Mouse (Mus musculus): ENCODE data around the gene Trpc7. TPM values are rescaled to one million over a fixed set of nuclear protein-coding genes. Genes with fewer than 3 reads are reported as not detected.

The Trpc7 gene
- total RNA-seq, 1 experiment from 2014 or later, result not detected

- no peak for ATAC-seq (ENCODE audit: extremely low read depth, insufficient number of reproducible peaks, low FRiP score, poor library complexity, severe bottlenecking)
Measured at GRCm38 (mm10) chr13:56755871-56756270, 139.9 kb downstream of the Trpc7 start.

DNA sequence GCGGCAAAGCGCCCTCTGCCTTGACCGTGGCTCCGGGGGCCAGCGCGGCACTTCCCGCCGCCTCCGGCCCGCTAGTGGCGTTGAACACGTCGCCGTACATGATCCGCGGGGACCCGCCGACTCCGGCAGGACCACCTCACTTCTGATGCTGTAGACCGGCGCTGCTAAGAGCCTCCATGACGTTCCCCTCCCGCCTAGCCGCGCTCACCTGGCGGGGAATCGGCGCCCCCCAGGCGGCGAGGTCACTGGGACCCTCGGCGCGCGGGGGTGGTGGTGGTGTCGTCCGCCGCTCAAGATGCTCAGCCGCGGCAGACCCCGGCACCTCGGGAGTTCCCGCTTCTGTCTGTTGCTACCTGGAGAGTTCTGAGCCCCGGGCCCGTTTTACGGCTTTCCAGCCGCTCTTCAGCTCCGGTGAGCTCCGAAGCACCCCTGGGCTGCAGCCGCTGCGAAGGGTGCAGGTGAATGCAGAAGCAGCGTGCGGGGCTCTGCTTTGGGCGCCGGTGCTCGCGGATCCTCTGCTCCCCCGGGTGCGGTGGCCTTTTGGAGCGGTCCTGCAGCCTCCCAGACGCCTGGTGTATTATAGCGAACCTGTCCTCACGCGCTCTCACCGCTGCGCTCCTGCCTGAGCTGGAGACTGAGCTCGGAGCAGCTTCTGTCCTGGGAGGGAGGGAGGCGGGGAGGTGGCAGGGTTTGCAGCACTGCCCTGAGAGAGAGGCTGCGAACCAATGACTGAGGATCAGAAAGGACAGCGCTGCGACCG lies 142.4 kb downstream of the Trpc7 start, which contains the start of gene Gm45623:
Gm45623 (minus strand) TSS at position 636 of the 760 bp plus-strand sequence.
- no peak for ATAC-seq (ENCODE audit: extremely low read depth, insufficient number of reproducible peaks, low FRiP score, poor library complexity, severe bottlenecking)

DNA sequence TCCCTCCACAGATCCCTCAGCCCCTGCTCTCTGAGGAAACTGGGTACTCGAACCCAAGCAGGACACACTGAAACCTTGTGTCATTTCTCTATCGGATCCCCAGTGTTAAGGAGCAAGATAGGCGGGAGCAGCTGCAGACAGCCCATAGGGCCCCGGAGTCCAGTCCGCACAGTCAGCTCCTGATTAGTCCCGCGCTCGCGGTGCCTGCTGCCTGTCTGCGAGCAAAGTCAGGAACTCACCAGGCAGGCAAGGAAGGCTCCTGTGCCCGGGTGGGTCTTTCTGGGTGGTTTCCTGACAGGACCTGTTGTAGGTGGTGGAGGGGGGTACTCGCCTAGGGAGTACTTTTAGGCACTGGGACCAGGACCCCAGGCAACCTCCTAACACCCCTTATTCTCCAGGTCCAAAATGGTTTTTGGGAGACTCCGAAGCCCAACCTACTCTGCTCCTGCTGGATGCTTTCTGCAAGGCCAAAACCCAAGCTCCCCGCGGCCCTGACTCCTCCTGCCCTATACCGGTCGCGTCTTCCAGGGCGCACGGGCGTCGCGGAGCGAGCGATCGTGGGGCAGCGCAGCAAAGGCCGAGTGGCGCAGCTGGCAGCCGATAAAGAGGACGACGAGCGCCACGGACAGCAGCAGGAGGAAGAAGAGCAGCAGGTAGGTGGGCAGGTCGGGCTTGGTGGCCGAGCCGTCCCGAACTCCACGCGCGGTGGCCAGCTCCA lies 143.2 kb downstream of the Trpc7 start:
- no peak for ATAC-seq (ENCODE audit: extremely low read depth, insufficient number of reproducible peaks, low FRiP score, poor library complexity, severe bottlenecking)

- no peak for ATAC-seq (ENCODE audit: extremely low read depth, insufficient number of reproducible peaks, low FRiP score, poor library complexity, severe bottlenecking)
Measured at GRCm38 (mm10) chr13:56751774-56752173, 144.0 kb downstream of the Trpc7 start.

DNA sequence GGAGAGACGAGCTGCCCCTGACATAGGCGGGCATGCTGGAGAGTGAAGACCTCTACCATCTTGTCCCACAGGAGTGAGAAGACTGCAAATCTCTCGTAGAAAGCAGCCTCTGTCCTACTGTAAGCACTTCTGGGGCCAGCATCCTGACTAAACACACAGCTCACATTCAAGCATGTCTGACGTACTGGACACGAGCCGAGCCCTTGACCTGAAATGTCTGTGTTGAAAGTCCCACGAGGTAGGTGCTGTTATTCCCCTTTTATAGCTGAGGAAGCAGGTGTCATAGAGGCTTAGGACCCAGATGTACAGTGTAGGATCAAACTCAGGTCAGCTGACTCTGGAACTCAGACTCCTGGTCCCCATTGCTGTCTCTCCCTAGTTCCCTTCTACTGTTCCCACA lies 146.4 kb downstream of the Trpc7 start:
- no peak for ATAC-seq (ENCODE audit: extremely low read depth, insufficient number of reproducible peaks, low FRiP score, poor library complexity, severe bottlenecking)

DNA sequence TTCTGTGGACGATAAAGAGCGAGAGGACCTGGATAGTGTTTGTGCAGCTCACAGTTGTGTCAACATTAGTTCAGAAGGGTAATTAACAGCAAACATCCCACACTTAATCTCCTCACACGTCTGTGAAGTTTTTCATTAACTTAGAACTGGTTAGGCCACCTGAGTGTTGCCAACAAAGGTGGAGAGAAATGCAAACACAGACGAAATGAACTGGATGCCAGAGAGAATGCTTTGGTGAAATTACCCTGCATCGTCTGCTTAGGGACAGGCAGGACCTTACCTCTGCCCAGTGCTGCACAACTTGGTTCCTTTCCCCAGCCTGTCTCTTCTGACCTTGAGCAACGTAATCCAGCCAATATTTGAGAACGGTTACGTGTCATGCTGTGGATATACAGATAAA lies 148.2 kb downstream of the Trpc7 start:
- no peak for ATAC-seq (ENCODE audit: extremely low read depth, insufficient number of reproducible peaks, low FRiP score, poor library complexity, severe bottlenecking)

DNA sequence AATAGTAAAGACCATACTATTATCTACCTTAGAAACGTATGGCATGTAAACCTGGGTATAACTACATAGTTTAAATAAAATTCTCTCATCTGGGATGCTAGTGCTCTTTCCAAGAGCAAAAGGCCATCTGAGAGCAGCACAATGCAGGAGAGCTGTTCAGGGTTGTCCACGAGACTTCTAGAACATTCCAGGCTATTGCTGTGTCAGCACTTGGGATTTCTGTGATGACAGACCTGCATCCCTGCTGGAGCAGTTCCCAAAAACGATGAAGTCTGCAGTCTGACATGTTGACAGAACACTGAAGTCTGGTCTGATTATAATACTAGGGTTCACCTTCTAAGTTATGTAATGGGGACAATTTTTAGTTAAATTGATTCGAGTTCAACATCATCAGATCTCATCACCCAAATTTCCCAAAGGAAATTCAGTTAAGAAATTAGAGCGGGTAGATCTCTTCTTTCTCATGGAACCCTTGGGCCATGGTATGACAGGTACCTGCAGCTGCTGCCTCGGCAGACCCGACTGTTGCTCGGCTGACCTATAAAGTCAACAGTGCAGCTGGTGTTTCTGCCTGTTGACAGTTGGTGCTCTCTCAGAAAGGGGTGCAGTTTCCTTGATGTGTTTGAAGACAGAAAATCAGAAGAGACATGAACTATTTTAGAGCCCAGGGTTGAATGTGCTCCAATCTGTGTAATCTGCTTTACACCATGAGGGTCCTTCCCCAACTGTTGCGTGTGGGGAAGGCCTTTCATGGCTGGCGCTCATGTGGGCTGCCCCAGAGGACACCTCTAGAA lies 148.9 kb downstream of the Trpc7 start:
- no peak for ATAC-seq (ENCODE audit: extremely low read depth, insufficient number of reproducible peaks, low FRiP score, poor library complexity, severe bottlenecking)

DNA sequence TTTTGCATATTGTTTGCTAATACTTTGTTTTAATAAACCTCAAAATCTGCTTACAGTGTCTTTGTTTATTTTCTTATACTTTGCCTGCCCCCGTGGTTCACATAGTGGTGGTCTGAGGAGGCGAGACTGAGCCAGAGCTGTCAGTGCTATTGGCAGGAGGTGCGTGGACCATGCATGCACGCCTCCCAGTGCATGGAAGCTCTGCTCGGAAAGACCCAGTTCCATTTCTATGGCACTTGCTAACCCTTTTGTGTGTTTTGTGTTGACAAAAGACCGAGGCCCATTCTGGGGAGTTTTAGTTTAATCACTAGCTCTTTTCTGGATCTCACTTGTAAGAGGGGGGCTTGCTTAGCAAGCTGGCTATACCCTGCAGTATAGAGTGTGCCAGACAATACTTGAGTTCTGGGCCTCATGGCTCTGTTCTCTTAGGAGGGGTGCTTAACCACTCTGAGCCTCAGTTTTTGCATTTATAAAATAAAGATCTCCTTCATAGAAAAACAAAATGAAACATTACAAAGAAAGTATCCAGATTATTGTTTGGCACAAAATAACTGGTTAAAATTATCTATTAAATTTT lies 153.4 kb downstream of the Trpc7 start:
- ATAC-seq (ENCODE audit: extremely low read depth, insufficient number of reproducible peaks, low FRiP score, poor library complexity, severe bottlenecking), result no peak

DNA sequence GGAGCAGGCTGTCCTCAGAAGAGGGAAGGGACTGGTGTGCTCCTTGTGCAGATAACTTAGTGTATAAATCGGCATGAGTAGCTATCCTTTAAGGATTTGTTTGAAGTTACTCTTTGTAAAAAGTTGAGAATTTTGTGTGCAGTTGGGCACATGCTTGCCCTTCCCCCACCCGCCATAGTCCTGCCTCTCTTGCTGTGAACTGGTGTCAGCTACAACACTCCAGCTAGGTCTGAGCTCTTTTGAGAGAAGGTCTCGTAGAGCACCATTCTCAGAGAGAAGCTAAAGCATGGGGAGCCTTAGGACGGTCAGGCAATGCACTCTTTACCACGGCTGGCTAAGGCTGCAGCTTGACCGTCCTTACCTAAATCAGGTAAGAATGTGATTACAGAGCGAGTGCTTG lies 154.1 kb downstream of the Trpc7 start:
- no peak for ATAC-seq (ENCODE audit: extremely low read depth, insufficient number of reproducible peaks, low FRiP score, poor library complexity, severe bottlenecking)

GRCm38 (mm10) chr13:56740496-56740895 lies 155.3 kb downstream of the Trpc7 start:
- ATAC-seq (ENCODE audit: extremely low read depth, insufficient number of reproducible peaks, low FRiP score, poor library complexity, severe bottlenecking), result no peak

GRCm38 (mm10) chr13:56739556-56739955 lies 156.2 kb downstream of the Trpc7 start:
- no peak for ATAC-seq (ENCODE audit: extremely low read depth, insufficient number of reproducible peaks, low FRiP score, poor library complexity, severe bottlenecking)

DNA sequence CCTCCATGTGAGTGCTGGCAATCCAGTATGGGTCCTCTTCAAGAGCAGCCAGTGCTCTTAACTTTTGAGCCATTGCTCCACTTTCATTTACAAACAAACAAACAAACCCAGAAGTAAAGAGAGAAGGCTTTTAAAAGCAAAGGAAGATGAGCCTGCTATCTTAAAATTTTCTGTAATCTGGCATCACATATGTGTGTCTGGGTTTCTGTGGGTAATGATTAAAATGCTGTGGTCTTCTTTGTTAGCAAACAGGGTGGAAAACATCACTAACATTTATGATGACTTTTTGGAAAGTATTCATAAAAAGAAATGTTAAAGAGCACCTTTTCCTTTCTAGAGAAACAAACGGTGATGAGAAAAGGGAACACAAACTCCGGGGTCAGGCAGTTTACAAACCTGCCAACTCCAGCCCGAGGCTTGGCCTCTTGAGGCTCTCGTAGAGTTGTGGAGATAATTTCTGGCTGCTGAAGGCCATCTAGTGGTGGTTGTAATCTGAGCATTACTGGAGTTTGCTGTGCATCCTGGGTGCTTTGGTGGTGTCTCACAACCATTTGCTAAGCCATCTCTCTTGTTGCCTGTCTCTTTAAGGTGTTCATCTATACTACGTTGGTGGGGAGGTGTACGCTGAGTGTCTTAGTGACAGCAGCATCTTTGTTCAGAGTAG lies 160.4 kb downstream of the Trpc7 start:
- ATAC-seq (ENCODE audit: extremely low read depth, insufficient number of reproducible peaks, low FRiP score, poor library complexity, severe bottlenecking), result no peak

- ATAC-seq (ENCODE audit: extremely low read depth, insufficient number of reproducible peaks, low FRiP score, poor library complexity, severe bottlenecking), result no peak
Measured at GRCm38 (mm10) chr13:56734617-56735016, 161.2 kb downstream of the Trpc7 start.

DNA sequence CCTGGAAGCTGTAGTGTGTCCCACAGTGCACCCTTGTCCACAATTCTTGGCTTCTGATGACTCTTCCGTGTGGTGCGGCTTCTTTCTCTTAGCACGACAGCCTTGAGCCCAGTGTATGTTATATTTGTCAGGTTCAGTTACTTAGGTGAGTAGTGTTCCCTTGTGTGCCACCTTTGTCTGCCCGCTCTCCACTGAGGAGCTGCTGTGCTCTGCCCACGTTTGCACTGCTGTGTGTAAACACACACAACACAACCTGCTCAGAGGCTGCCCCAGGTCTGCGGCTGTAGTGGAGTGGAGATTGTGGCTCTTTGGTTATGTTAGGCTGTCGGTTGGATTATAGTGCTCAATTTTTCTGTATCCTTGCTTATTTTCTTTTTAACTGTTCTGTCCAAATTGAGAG lies 166.7 kb downstream of the Trpc7 start:
- no peak for ATAC-seq (ENCODE audit: extremely low read depth, insufficient number of reproducible peaks, low FRiP score, poor library complexity, severe bottlenecking)

GRCm38 (mm10) chr13:56726551-56726950 lies 169.2 kb downstream of the Trpc7 start:
- ATAC-seq (ENCODE audit: extremely low read depth, insufficient number of reproducible peaks, low FRiP score, poor library complexity, severe bottlenecking), result no peak

Data from neutrophil, adult 5-6 weeks (primary cell).